Mouse (Mus musculus) central nervous system, embryonic 14 days (tissue): ENCODE measurements around the gene Cnppd1. TPM values are rescaled to one million over a fixed set of nuclear protein-coding genes. Genes with fewer than 3 reads are reported as not detected.

Source experiments
- polyA plus RNA-seq: library from polyadenylated mRNA; depleted of rRNA; stranded (reverse); fragments of >200 nt; gene quantifications from 2 replicates; pipeline ENCODE4 v1.2.3, GENCODE M21; 2012; rRNA removed

The Cnppd1 gene
- 60.0 and 62.1 TPM in 2 replicates for polyA plus RNA-seq

DNA sequence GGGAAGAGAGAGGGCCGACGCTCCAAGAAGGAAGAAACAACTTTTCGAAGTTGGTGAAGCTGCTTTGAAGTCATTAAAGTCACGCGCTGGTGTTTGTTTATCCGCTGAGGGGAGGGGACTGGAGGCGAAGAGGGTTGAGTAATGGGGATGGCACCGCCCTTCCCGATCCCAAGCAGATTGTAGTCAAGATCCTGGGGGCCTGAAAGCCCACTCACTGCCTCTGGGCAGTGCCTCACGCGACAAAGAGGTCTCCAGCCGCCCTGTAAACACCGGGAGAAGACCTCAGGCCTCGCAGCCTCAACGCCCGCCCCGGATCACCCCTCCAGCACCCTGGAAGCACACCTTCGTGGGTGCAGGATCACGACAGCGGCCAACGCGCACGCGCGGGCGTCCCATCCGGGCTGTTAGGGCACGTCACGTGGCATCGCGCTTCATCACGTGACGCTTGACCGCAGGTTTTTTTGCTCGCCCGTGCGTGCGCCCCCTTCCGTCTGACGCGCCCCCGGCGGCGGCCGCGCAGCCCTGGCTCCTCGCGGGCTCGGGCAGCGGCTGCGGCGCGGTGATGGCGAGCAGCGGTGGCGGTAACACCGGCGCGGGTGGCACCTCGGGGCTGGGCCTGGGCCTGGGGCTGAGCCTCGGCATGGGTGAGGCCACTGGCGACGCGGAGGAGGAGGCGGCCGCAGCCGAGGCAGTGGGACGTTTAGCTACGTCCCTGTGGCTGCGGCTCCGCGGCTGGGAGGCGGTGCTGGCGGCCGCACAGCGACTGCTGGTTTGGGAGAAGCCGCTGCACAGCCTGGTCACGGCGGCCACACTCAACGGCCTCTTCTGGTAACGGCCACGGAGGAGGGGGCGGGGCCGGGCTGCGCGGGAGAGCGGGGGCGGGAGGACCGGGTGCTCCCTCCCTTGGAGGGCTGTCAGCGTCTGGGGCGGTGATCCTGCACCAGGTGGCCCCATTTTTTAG, at the start of gene Cnppd1, which contains the start of gene Retreg2:
TSS of gene Cnppd1 (minus strand) at position 411 of the 961 bp plus-strand sequence.
TSS of gene Retreg2 (plus strand) at position 478 of the 961 bp plus-strand sequence.

DNA sequence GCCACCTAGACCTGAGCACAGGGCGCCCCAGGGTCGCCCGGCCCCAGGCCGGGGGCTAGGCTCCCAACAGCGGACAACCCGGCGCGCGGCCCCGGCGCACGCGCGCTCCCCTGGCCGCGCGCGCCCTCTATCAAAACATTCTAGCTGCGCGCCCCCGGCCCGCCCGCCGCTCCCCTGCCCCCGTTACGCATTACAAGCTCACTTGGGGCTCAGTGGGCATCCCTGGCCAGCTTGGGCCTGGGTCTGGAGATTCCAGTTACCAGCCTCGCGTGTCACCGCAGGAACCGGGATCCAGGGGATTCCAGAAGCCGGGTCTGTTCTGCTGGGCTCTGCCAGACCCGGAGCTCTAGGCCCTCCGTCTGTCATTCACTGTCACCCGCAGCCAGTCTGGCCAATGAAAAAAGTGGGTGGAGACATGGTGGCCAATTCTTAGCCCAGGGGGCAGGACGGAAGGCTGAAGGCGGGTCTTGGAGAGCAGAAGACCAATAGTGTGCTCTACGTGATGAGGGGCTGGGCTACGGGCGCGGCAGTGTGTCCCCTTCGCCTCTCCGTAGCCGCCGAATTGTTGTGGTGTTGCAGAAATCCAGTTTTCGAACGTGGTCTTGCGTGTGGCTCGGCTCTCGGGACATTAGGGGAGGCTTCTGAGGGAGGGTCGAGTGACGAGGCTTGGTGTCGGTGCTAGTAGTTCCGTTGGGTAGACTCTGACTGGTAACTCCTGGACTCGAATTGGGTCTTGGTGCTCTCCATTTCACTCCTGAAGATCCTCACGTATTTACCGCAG, 49.3 kb upstream of the Cnppd1 start, which contains the start of the genes Ankzf1 and Atg9a:
TSS of gene Ankzf1 (plus strand) at position 530 of the 781 bp plus-strand sequence.
TSS of gene Atg9a (minus strand) at position 575 of the 781 bp plus-strand sequence.

DNA sequence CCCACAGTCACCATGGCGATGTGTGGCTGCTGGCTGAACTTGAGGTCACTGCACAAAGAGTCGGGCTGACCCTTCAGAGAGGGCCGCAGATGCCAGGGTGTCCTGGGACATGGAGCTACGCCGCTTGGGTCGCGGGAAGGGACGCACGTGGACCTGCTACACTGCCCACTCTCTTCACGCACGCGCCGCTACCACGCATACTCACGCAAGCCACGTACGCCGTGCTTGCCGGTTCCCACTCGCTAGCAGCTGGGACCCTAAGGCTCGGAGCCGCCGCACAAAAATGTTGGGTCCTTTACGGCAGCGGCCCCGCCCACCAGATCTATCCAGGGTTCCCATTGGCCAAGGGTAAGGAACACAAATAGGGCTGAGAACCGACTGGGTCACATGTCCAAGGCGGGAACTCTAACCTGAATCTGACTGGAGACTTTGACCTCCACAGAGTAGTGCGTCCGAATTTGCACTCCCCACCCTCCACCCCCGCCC, 37.6 kb upstream of the Cnppd1 start, which contains the start of gene Abcb6:
TSS of gene Abcb6 (minus strand) at position 288 of the 486 bp plus-strand sequence.

DNA sequence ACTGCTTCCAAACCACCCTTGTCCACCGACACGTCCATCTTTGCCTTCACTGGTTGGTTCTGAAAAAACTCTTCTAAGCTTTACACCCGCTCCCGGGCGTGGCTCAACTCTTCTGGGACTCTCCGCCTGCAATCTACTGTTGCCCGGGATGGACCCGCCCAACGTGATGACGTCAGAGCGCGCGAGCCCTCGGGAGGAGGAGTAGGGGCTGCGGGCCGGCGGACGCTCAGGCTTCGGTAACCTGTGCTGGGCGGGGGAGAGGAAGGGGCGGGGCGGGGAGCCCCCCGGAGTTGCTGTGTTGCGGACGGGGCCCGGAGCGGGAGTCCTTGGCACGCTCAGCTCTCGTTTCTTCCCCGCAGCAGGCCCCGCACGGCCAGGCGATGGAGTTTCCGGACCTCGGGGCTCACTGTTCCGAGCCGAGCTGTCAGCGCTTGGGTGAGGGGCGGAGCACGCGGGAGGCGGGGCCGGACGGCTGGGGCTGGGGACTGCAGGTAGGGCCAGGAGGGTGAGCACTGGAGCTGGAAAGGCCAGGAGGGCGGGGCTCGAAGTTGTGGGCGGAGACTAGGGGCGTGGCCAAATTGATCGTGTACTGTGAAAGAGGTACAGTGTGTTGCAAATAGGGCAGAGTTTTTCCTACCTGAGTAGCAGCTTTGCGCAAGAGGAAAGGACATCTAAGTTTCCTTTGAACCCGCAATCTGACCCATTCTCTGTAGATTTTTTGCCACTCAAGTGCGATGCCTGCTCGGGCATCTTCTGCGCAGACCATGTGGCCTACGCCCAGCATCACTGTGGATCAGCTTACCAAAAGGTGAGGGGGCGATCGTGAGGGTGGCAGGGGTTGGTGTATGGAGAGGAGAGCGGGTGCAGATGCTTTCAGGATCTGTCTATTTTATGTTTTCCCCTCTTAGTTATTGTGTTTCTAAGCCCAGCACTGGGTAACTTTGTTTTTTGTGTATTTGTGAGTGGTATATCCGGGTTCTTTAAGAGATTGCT, 26.3 kb upstream of the Cnppd1 start, which contains the start of gene Zfand2b:
TSS of gene Zfand2b (plus strand) at position 175 of the 993 bp plus-strand sequence.

DNA sequence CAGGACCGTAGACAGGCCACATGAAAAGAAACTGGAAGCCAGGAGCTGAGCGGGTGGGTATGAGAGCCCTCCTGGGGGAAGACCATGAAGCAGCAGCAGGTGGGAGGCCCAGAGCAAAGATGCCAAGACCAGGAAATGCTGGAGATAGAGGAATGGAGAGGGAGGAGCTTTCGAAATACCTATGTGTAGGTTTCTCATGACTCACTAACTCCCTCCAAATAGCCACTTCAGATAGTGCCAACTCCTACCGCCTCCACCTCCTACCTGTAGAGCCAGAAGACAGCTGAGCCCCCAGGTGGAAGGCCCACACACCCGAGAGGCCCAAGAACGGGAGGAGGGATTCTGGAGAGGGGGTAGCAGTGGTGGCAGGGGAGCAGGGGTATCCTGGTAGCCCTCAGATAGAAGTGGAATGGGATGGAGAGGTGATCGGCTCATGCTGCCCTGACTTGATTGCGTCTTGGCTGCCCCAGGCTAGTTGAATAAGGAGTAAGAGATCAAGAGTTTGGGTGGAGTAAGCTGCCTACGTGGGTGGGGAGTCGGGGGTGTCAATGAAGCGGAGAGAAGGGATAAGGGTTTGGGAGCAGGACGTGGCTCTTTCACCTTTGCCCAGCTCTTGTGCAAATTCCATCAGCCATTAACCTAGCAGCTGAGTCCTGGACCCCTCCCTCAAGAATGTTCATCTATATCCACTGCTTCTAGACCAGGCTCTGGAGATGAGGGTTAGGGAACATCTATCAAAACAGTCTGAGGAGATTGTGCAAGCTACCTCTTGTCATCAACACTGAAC, 8.9 kb downstream of the Cnppd1 start, which contains the start of gene Slc23a3:
TSS of gene Slc23a3 (minus strand) at position 470 of the 787 bp plus-strand sequence.

DNA sequence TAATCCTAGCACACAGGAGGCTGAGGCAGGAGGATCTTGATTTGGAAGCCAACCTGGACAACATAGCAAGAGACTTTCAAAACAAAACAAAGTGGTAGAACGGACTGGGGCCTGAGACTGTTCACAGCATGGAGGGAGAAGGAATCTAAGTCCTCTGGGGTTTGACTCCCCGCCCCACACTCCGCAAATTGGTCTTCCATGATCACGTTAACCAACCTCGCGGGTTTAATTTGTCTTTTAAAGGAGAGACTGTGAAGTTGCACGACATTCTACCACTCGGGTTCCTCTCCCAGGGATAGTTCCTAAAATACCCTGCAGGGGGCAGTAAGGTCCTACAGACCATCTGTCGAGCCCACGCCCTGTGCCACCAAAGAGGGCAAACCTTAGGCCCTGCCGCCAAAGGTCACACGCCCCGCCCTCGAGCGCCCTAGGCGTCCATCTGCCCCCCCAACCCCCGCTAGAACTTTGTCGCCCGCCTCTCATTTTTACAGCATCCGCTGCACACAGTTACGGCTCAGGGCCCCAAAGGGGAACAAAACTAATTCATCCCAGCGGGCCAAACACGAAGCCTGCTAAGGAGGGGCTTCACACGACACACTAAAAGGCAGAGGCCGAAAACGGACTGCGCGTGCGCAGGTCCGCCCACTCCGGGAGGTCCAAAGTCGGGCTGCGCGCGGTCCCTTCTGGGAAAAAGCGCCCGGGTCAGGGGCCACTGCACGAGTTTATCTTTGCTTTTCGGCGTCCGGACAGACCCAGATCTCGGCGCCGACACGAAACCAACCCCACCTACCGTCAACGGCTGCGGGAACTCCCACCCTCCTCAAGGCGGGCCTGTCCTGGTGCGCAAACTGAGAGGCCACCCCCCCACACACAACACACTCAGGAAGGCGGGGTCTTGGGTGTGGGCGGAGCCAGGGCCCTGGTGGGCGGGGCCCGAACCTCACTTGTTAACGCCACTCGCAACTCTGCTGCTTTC, 17.9 kb downstream of the Cnppd1 start, which contains the start of gene Nhej1:
TSS of gene Nhej1 (minus strand) at position 855 of the 976 bp plus-strand sequence.

Other genes with a start within 250 kb of the Cnppd1 start
- 0.39 and 1.1 TPM in 2 replicates for gene Cryba2, start 249.6 kb downstream of the Cnppd1 start, polyA plus RNA-seq
- gene Cfap65, start 207.1 kb downstream of the Cnppd1 start, polyA plus RNA-seq: 3.0 and 3.1 TPM in 2 replicates
- 0.60 and 3.4 TPM in 2 replicates for gene Ihh, start 191.0 kb downstream of the Cnppd1 start, polyA plus RNA-seq
- 3.0 and 3.8 TPM in 2 replicates for gene Nhej1, start 17.5 kb downstream of the Cnppd1 start, polyA plus RNA-seq
- gene Slc23a3, start 8.8 kb downstream of the Cnppd1 start, polyA plus RNA-seq: 0.06 and 0.15 TPM in 2 replicates
- gene Retreg2, start 67 bp upstream of the Cnppd1 start, polyA plus RNA-seq: 139 and 143 TPM in 2 replicates
- 53.6 and 56.3 TPM in 2 replicates for gene Zfand2b, start 25.9 kb upstream of the Cnppd1 start, polyA plus RNA-seq
- gene Abcb6, start 37.7 kb upstream of the Cnppd1 start, polyA plus RNA-seq: 31.6 and 32.7 TPM in 2 replicates
- gene Ankzf1, start 49.4 kb upstream of the Cnppd1 start, polyA plus RNA-seq: 30.2 and 33.0 TPM in 2 replicates
- gene Atg9a, start 49.5 kb upstream of the Cnppd1 start, polyA plus RNA-seq: 55.1 and 56.4 TPM in 2 replicates
- 40.1 and 40.9 TPM in 2 replicates for gene Glb1l, start 68.1 kb upstream of the Cnppd1 start, polyA plus RNA-seq
- 261 and 262 TPM in 2 replicates for gene Stk16, start 68.1 kb upstream of the Cnppd1 start, polyA plus RNA-seq
- gene Tuba4a, start 77.2 kb upstream of the Cnppd1 start, polyA plus RNA-seq: 6.3 and 6.9 TPM in 2 replicates
- not detected in 2 replicates for gene A630095N17Rik, start 89.4 kb upstream of the Cnppd1 start, polyA plus RNA-seq
- 49.5 and 53.3 TPM in 2 replicates for gene Dnajb2, start 93.7 kb upstream of the Cnppd1 start, polyA plus RNA-seq
- gene Ptprn, start 121.8 kb upstream of the Cnppd1 start, polyA plus RNA-seq: 36.6 and 47.6 TPM in 2 replicates
- gene Resp18, start 135.7 kb upstream of the Cnppd1 start, polyA plus RNA-seq: 58.6 and 67.6 TPM in 2 replicates
- gene Dnpep, start 175.3 kb upstream of the Cnppd1 start, polyA plus RNA-seq: 146 and 166 TPM in 2 replicates
- 0.93 and 10.1 TPM in 2 replicates for gene Des, start 217.6 kb upstream of the Cnppd1 start, polyA plus RNA-seq
- gene Speg, start 232.6 kb upstream of the Cnppd1 start, polyA plus RNA-seq: 41.4 and 54.7 TPM in 2 replicates